Mouse (Mus musculus): ENCODE measurements around the gene Rubcnl. TPM values are rescaled to one million over a fixed set of nuclear protein-coding genes. Genes with fewer than 3 reads are reported as not detected.

Rubcnl gene
- polyA plus RNA-seq, 1 experiment: 2.9 TPM

DNA sequence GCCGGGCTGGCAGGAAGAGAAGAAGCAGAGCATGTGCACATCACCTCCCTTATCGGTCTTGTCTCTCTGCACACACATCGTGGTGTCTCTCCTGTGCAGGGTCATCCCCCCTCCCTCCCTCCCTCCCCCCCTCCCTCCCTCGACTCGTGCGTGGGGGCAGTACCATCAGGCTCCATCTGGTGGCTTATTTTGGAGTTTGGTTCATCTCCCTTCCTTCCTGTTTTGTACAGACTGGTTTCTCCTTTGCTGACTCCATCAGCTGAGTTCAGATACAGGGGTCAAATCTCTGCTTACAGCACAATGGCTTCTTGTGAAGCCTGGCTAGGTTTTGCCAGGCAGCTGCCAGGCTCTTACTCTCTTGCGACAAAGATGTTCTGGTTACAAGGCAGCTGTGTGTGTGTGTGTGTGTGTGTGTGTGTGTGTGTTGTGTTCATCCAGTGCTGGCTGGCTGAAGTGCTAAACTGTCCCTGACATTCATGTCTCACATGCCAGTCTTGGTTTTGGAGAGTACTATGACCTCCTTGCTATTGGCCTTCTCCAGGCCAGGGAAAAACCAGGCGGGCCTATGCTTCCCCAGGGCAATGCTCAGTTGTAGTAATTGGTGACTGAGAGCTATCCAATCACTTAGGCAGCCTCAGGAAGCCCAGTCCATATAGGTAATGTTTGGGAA, 4.7 kb upstream of the Rubcnl start:
- 24% methylated on average over 8 of the region's 8 CpGs for WGBS
- no peaks in the 10 kb centered on the region; the same call in 1 of the 2 replicates for H3K4me1 ChIP-seq (ENCODE audit: control insufficient read depth, insufficient read depth, low read length)
- DNase-seq: no peak
- H3K4me3 ChIP-seq (replicated peaks; ENCODE audit: extremely low read depth, low read depth, low read length): no peak overlapping the region
- TF ChIP-seq POLR2A (IDR thresholded peaks at IDR 0.05; ENCODE audit: borderline replicate concordance, extremely low read depth, low read depth, low read length): no peak
- no peak for TF ChIP-seq CTCF (IDR thresholded peaks at IDR 0.05; ENCODE audit: insufficient read depth, low read length)

DNA sequence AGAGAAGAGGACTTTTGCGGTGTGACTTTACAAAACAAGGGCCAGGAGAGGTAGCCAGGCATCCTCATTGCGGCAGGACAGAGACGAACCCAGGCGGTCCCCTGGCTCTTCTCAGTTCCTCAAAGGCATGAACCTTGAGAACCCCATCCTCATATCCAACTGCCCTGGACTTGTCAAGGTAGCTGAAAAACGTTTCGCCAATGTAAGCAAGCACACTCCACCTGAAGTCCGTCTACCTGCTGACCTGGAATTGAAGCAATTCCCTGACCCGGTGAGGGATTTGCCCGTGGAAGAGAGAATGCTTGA, 841 bp downstream of the Rubcnl start:
- peak overlapping the region; percentile 88 for H3K4me3 ChIP-seq (replicated peaks; ENCODE audit: extremely low read depth, low read depth, low read length)
- WGBS: 70% methylated on average over 9 of the region's 9 CpGs
- no peak for DNase-seq
- H3K4me1 ChIP-seq (ENCODE audit: control insufficient read depth, insufficient read depth, low read length): no peaks in the 10 kb centered on the region
- no peak for TF ChIP-seq CTCF (IDR thresholded peaks at IDR 0.05; ENCODE audit: insufficient read depth, low read length)
- no peak for TF ChIP-seq POLR2A (IDR thresholded peaks at IDR 0.05; ENCODE audit: borderline replicate concordance, extremely low read depth, low read depth, low read length)

DNA sequence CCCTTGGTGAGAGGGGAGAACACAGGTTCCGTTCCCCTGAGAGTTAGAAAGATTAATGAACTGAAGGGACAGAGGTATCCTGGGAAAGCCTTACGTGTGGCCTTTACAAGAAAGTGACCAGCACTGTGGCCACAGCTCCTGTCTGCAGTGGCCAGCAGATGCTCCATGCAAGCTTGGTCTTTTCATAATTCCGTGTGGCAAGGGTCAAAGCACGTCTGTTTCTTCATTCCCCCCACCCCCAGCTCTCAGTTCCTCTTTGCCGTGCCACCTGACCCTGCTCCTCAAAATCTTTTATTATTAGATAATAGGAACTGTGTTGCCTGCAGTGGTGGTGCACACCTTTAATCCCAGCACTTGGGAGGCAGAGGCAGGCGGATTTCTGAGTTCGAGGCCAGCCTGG, 1.4 kb downstream of the Rubcnl start:
- 86% methylated on average over 7 of the region's 7 CpGs for WGBS
- TF ChIP-seq POLR2A (IDR thresholded peaks at IDR 0.05; ENCODE audit: borderline replicate concordance, extremely low read depth, low read depth, low read length): no peak
- TF ChIP-seq CTCF (IDR thresholded peaks at IDR 0.05; ENCODE audit: insufficient read depth, low read length): no peak
- DNase-seq: no peak
- no peak overlapping the region for H3K4me3 ChIP-seq (replicated peaks; ENCODE audit: extremely low read depth, low read depth, low read length)
- H3K4me1 ChIP-seq (ENCODE audit: control insufficient read depth, insufficient read depth, low read length): no peaks in the 10 kb centered on the region

DNA sequence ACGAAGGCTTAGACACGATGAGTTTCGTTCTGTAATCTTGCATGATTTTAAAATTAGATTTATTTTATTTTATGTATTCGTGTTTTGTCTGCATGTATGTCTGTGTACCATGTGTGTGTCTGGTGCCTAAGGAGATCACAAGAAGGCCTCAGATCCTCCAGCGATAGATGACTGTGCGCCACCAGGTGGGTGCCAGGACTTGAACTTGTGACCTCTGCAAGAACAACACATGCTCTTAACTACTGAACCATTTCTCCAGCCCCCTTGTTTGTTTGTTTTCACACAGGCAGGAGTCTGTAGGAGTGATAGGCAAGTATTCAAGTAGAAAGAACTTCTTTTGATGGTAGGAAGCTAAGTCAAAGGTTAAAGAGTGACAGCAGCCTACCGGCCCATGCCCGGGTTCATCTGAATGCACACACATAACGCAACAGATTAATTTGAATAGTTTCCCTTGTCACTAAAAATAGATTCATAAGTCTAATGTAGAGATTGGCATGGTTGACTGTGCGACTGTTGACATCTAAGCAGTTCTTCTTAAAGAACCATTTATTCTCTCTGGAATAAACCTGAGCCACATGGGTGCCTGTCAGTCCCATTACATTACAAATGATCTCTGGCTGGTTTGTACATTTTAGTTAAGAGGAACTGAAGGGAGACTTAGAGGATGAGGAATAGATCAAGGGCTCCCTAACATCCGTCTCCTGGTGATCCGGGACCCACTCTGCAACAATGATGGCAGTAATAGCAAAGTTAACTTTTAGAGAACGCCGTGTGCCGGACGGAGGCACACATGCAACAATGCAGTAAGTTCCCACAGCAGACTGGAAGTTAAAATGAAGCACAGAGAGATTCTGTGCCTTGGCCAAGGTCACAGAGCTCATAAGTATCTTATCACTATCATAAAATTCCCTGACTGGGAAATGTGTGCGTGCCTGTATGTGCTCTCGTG, 2.3 kb downstream of the Rubcnl start:
- 83% methylated on average over 18 of the region's 18 CpGs for WGBS
- Histone ChIP-seq H3K4me1 (ENCODE audit: control insufficient read depth, insufficient read depth, low read length) (no peaks in the 10 kb centered on the region), H3K4me3 (replicated peaks; ENCODE audit: extremely low read depth, low read depth, low read length) (no peak overlapping the region)
- no peak for TF ChIP-seq POLR2A (IDR thresholded peaks at IDR 0.05; ENCODE audit: borderline replicate concordance, extremely low read depth, low read depth, low read length)
- no peak for DNase-seq

GRCm38 (mm10) chr14:75018829-75019228, 3.0 kb downstream of the Rubcnl start:
- TF ChIP-seq CTCF (IDR thresholded peaks at IDR 0.05; ENCODE audit: insufficient read depth, low read length) (no peak), POLR2A (IDR thresholded peaks at IDR 0.05; ENCODE audit: borderline replicate concordance, extremely low read depth, low read depth, low read length) (no peak)
- Histone ChIP-seq H3K4me1 (ENCODE audit: control insufficient read depth, insufficient read depth, low read length) (no peaks in the 10 kb centered on the region), H3K4me3 (replicated peaks; ENCODE audit: extremely low read depth, low read depth, low read length) (no peak overlapping the region)
- no peak for DNase-seq
- WGBS: 68% methylated on average over 4 of the region's 4 CpGs

GRCm38 (mm10) chr14:75020581-75021253, 4.9 kb downstream of the Rubcnl start:
- no peak for TF ChIP-seq CTCF (IDR thresholded peaks at IDR 0.05; ENCODE audit: insufficient read depth, low read length)
- no peak for TF ChIP-seq POLR2A (IDR thresholded peaks at IDR 0.05; ENCODE audit: borderline replicate concordance, extremely low read depth, low read depth, low read length)
- no peaks in the 10 kb centered on the region; the same call in 1 of the 2 replicates for H3K4me1 ChIP-seq (ENCODE audit: control insufficient read depth, insufficient read depth, low read length)
- 64% methylated on average over 12 of the region's 12 CpGs for WGBS
- no peak overlapping the region for H3K4me3 ChIP-seq (replicated peaks; ENCODE audit: extremely low read depth, low read depth, low read length)
- DNase-seq: no peak

- no peaks in the 10 kb centered on the region; the same call in 1 of the 2 replicates for H3K4me1 ChIP-seq (ENCODE audit: control insufficient read depth, insufficient read depth, low read length)
- DNase-seq: no peak
- 78% methylated on average over 9 of the region's 9 CpGs for WGBS
- no peak for TF ChIP-seq POLR2A (IDR thresholded peaks at IDR 0.05; ENCODE audit: borderline replicate concordance, extremely low read depth, low read depth, low read length)
- TF ChIP-seq CTCF (IDR thresholded peaks at IDR 0.05; ENCODE audit: insufficient read depth, low read length): no peak
- H3K4me3 ChIP-seq (replicated peaks; ENCODE audit: extremely low read depth, low read depth, low read length): no peak overlapping the region
Measured at GRCm38 (mm10) chr14:75022522-75022921, 6.7 kb downstream of the Rubcnl start.

GRCm38 (mm10) chr14:75024793-75025710, 9.2 kb downstream of the Rubcnl start:
- WGBS: 61% methylated on average over 8 of the region's 8 CpGs
- TF ChIP-seq CTCF (IDR thresholded peaks at IDR 0.05; ENCODE audit: insufficient read depth, low read length) (no peak), POLR2A (IDR thresholded peaks at IDR 0.05; ENCODE audit: borderline replicate concordance, extremely low read depth, low read depth, low read length) (no peak)
- Histone ChIP-seq H3K4me1 (ENCODE audit: control insufficient read depth, insufficient read depth, low read length) (no peaks in the 10 kb centered on the region; the same call in 1 of the 2 replicates), H3K4me3 (replicated peaks; ENCODE audit: extremely low read depth, low read depth, low read length) (no peak overlapping the region)
- DNase-seq: no peak

All from lung, adult 2 months (tissue).